Mouse (Mus musculus): ENCODE measurements at regions not wholly inside any gene's neighbourhood (a gene's known extent, or its start where the extent isn't known, plus 50 kb on each side); places are given as distances from the start of the nearest gene placed in this dataset.
A peak's percentile ranks its signal among the peaks of the same experiment; 100 is the strongest.

GRCm38 (mm10) chr8:91966891-91967370 lies 165.1 kb upstream of the Irx3 start:
- DNase-seq (ENCODE audit: low read depth) = no peak

- DNase-seq (ENCODE audit: low read depth) = no peak
These were observed 159.8 kb upstream of the Irx3 start for GRCm38 (mm10) chr8:91961696-91962095.

DNA sequence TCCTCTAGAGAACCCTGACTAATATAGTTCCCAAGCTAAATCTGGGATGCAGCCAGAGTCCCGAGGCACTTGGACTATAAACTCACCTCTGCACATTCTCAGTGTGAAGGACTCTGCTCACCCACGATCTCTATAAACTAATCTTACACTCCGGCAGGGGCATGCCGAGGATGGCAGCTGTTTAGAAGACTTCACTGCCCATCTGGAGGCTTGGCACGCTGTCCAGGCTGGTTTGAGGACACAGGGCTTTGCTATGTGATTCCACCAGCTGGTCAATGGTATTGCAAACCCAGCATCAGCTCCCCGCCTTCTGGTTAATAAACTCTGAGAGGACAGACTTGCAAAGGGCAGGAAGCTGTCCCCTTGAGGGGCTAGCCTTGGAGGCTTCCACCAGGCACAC lies 153.3 kb upstream of the Irx3 start:
- no peak for DNase-seq (ENCODE audit: low read depth)

GRCm38 (mm10) chr8:91952981-91953380 lies 151.1 kb upstream of the Irx3 start:
- no peak for DNase-seq (ENCODE audit: low read depth)

GRCm38 (mm10) chr8:91949110-91949509 lies 147.2 kb upstream of the Irx3 start:
- no peak for DNase-seq (ENCODE audit: low read depth)

DNA sequence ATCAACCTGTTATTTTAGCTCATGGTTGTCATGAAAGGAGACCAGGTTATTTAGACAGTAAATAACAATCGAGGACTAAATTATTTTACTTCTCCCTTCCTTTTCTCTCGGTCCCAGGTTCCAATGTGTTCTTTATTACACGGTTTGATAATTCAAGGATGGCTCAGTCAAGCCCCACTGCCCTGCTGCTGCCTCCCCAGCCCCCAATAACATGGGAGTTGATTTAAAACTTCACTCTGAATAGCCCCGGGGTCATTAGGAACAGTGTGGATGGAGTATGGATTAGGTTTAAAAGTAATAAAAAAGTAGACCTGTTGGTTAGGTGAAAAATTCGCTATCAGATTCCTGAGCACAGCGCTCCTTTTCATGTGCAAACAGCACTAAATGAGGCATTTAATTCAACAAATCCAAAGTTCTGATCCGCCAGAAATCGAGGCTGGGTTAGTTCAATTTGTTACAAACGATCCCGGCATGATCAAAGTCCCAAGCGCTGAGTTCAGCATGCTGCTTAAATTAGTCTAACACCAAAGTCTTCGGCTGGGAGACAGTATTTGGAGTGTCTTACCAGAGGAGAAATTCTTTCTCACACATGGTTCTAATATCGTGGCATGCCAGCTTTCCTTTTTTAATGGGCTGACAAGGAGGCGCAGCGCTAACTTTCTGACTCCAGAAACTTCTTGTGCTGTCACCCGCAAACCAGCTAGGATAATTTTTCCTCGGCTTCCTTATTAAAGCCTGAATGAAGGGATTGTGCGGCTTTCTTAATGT lies 146.5 kb upstream of the Irx3 start:
- no peak for DNase-seq (ENCODE audit: low read depth)

DNA sequence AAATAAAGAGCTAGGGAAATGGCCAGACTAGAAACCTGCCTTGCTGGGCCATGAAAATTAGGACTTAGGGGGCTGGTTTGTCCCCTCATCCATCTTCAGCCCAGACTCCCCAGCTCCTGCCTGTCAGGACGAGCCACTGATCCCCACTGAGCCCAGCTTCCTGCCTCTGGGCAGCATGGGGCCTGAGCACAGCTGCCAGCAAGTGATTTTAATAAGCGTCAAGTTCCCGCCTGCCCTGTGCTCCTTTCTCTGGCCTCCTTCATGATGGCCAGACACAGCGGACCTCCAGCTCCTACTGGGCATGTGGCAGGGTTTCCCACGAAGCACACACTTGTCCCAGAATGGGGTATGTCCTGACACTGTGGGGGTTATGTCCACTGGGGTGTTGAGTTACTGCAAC lies 139.1 kb upstream of the Irx3 start:
- DNase-seq (ENCODE audit: low read depth) = no peak

GRCm38 (mm10) chr8:91937227-91937626 lies 135.4 kb upstream of the Irx3 start:
- no peak for DNase-seq (ENCODE audit: low read depth)

DNA sequence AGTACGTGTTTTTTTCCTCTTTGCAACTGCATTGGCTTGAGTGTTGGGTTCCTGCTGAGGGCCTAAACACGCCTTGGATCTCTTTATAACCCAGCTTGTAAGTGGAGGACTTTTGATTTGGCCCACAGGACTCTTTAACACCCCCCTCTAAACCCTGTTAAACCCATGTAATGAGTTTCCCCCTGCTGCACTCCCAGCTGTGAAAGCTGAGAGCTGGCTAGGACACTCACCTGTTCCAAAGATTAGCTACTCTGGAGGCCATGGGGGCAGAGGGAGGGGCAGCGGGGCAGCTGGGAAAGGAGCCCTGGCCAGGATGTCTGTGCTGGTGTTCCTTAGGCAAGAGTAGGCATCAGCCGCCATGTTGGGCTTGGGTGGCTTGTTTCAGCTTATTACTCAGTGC lies 128.7 kb upstream of the Irx3 start:
- DNase-seq (ENCODE audit: low read depth) = no peak

- DNase-seq (ENCODE audit: low read depth) = no peak
These were observed 124.2 kb upstream of the Irx3 start for GRCm38 (mm10) chr8:91925968-91926524.

DNA sequence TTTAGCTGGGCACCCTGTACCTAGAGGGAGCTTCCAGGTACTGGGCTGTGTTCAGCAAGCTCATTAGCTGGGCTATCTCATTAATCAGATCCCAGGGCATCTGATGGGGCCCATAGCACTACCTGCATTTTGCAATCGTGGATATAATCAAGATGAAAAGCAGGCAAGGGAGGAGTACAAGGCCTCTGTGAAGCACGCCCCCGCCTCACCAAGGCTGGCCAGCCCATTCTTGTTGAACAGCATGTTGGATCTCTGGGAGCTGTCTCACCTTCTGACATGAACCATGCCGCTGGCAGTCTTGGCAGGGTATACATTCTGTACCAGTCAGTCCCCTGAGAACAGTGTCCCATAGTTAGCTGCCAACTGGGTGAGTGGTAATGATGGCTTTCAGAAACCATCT lies 122.3 kb upstream of the Irx3 start:
- peak; percentile 84 for DNase-seq (ENCODE audit: low read depth)

- peak; percentile 86 for DNase-seq (ENCODE audit: low read depth)
These were observed 120.5 kb upstream of the Irx3 start for GRCm38 (mm10) chr8:91922211-91922874.

DNA sequence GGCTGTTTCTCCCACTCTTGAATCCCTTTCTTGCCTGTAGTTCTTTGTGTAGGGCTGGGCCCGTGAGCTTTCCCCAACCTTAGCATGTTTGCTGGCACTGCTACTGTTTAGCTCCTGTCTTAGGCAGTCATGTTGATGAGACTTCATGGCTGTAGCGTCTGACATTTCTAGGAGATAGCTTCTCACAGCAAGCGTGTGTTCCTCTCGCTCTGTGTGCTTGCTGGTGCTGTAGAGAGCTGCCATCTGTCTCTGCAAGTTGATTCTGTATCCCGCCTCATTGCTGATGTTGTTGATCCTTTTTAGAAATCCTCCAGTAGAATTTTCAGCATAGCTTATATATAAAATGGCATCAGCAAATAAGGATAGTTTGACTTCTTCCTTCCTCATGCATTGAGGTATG lies 116.0 kb upstream of the Irx3 start:
- no peak for DNase-seq (ENCODE audit: low read depth)

GRCm38 (mm10) chr8:91913971-91914370 lies 112.1 kb upstream of the Irx3 start:
- no peak for DNase-seq (ENCODE audit: low read depth)

DNA sequence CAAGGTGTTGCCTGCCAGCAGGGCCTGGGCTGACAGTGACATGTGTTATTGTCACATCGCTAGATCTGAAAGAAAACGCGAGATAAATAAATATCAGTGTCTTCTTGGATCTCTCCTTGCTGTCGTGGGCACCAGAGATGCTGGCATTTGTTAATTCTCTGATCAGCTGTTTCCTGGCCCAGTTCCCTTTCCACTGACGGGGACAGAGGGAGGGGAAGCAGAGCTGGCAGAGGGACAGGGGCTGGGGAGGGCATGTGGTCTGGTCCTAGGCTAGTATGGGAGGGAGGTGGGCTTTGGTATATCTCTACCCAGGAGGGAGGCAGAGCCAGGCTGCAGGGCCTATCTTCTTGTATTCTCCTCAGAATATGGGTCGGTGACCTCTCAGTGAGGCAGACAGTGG lies 111.3 kb upstream of the Irx3 start:
- DNase-seq (ENCODE audit: low read depth) = no peak

GRCm38 (mm10) chr8:91909637-91910383 lies 107.9 kb upstream of the Irx3 start:
- no peak for DNase-seq (ENCODE audit: low read depth)

DNA sequence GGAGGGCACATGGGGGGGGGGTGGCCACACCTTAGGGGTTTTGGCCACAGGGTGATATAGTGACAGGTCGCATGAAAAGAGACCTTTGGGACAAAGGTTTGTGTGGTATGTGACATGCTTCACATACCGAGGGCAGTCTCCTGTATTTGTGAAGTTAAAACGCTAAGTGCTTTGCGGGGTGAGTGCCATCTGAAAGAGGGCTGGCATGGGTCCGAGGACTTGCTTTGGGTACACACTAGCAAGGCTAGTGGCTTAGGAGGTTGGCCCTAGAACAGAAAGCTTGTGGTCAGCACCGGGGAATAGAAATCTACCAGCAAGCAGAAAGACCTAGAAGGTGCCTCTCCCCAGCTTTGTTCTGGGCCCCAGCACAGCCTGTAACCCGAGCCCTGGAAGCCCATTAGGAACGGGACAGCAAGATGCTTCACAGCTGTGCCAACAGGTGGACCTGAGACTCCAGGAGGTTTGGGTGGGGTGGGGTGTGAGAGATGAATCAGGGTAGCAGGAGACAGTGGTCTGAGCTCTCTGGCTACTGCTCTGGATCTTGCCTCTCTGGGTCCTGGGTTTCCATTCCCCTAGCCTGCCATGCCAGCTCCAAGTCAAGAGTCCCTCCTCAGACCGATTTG lies 107.0 kb upstream of the Irx3 start:
- DNase-seq (ENCODE audit: low read depth) = no peak

GRCm38 (mm10) chr8:91907178-91907577 lies 105.3 kb upstream of the Irx3 start:
- DNase-seq (ENCODE audit: low read depth) = no peak

GRCm38 (mm10) chr8:91901525-91902281 lies 99.8 kb upstream of the Irx3 start:
- DNase-seq (ENCODE audit: low read depth) = no peak

DNA sequence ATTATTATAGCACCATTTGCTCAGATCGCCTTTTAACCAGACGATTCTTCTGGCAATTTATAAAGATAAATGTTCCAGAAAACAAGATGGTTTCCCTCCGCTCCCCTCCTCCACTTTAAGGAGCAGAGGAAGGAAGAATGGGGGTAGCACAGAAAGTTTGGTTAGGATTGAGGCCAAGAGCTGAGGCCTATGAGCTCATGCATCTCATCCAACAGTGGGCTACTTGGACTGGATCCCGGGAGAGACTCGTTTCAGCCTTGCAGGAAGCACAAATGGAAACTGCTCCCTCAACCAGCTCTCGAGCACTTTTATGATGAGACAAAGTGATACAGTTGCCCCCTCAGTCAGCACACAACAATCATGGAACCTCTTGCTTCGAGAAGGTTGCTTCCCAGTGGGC lies 97.9 kb upstream of the Irx3 start:
- DNase-seq (ENCODE audit: low read depth) = no peak

DNA sequence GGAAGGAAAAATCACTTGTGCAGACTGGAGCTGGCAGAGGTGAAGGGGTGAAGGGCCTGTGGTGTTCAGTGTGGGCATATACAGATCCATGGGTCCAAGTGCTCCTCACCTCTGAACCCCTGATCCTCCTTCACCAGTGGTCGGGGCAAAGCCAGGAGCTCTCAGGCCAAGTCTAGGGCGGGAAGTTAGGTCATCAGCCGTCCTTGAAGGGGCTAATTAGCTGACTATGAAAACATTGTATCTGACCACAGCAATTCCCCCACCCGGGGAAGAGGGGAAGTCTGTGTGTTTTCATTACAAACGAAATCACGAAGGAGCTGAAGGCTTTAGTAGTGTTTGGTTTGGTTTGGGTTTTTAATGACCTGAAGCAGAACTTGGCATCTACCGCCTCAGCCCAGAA lies 95.5 kb upstream of the Irx3 start:
- DNase-seq (ENCODE audit: low read depth) = no peak

Data from gonadal fat pad, adult 2 months (tissue).